Mouse (Mus musculus) hindbrain, embryonic 12.5 days (tissue): Measurements from ENCODE around the gene Dnm1. TPM values are rescaled to one million over a fixed set of nuclear protein-coding genes. Genes with fewer than 3 reads are reported as not detected.

ENCODE experiments used
- ATAC-seq: fragments of 200-750 bp; cut with Nextera tagmentation; 2 replicates; pipeline ENCODE4 v1.8.0; 2017; ENCODE audit warnings: moderate TSS enrichment; ENCODE audit not compliant: low FRiP score
- H3K27ac ChIP-seq: fragments of 300-500 bp; sonication (generic); 2 replicates; pipeline ENCODE4 v1.5.1; 2016; ENCODE audit warnings: mild to moderate bottlenecking
- H3K27me3 ChIP-seq: fragments of 300-500 bp; sonication (generic); 2 replicates; pipeline ENCODE4 v1.6.1; 2016; ENCODE audit warnings: mild to moderate bottlenecking
- H3K36me3 ChIP-seq: fragments of 300-500 bp; sonication (generic); 2 replicates; pipeline ENCODE4 v1.6.1; 2016; ENCODE audit warnings: mild to moderate bottlenecking
- H3K4me1 ChIP-seq: fragments of 300-500 bp; sonication (generic); 2 replicates; pipeline ENCODE4 v1.6.1; 2016
- H3K4me2 ChIP-seq: fragments of 300-500 bp; sonication (generic); replicated peaks from 2 replicates; pipeline ENCODE4 v1.6.1; 2016; ENCODE audit warnings: mild to moderate bottlenecking
- H3K4me3 ChIP-seq: fragments of 300-500 bp; sonication (generic); 2 replicates; pipeline ENCODE4 v1.5.1; 2016; ENCODE audit warnings: mild to moderate bottlenecking
- H3K9ac ChIP-seq: fragments of 300-500 bp; sonication (generic); 2 replicates; pipeline ENCODE4 v1.6.1; 2016; ENCODE audit warnings: mild to moderate bottlenecking, moderate library complexity
- H3K9me3 ChIP-seq: fragments of 300-500 bp; sonication (generic); replicated peaks from 2 replicates; pipeline ENCODE4 v1.6.1; 2016; ENCODE audit warnings: mild to moderate bottlenecking
- WGBS: fragments of 180-500 bp; shearing (Covaris S2); methylation state at CpG from one replicate; pipeline ENCODE4 v1.1.7; 2016; 5-methylcytosine and 5-hydroxymethylcytosine counted together
- polyA plus RNA-seq: library from polyadenylated mRNA; unstranded; fragments of >200 nt; fragmentation: Nextera tagmentation; extraction: Ambion mirVana; gene quantifications from 2 replicates; pipeline ENCODE4 v1.2.1, GENCODE M21; 2016

Gene Dnm1
- polyA plus RNA-seq, result 44.4 and 47.5 TPM in 2 replicates

- Histone ChIP-seq H3K9ac (peak within 1 kb of the TSS; percentile 77), H3K9me3 (no peaks in the 10 kb centered on the region), H3K27ac (peak within 1 kb of the TSS; percentile 86), H3K4me3 (peak within 1 kb of the TSS; percentile 65), H3K27me3 (0 out of 2 replicates have a peak, but pooled peaks cover 3% of the 10 kb centered on the region), H3K4me2 (peak within 1 kb of the TSS; percentile 68), H3K36me3 (no peaks in the 10 kb centered on the region), H3K4me1 (peaks cover 25% of the 10 kb centered on the region)
- WGBS, result under 1% methylated on average over 57 of the region's 63 CpGs
- ATAC-seq, result peak; percentile 65
Observed at GRCm38 (mm10) chr2:32353007-32353542, at the start of gene Dnm1. Gene Dnm1 (minus strand): TSS chr2:32353338.

- H3K27ac ChIP-seq, result peak overlapping the region; percentile 89; the same call in 1 of the 2 replicates
- peak overlapping the region; percentile 67 for H3K4me3 ChIP-seq
- peaks cover 16% of the 10 kb centered on the region for H3K4me1 ChIP-seq
- 2% methylated on average over 15 of the region's 15 CpGs for WGBS
- peak overlapping the region; percentile 83 for H3K4me2 ChIP-seq
- peaks cover 18% of the 10 kb centered on the region for H3K36me3 ChIP-seq
- H3K9ac ChIP-seq, result peak overlapping the region; percentile 76
- no peaks in the 10 kb centered on the region for H3K27me3 ChIP-seq
- no peaks in the 10 kb centered on the region for H3K9me3 ChIP-seq
- no peak for ATAC-seq
Observed at GRCm38 (mm10) chr2:32396695-32397094, 43.6 kb upstream of the Dnm1 start.

GRCm38 (mm10) chr2:32395946-32396621 is 42.9 kb upstream of the Dnm1 start:
- peak overlapping the region; percentile 83 for H3K4me2 ChIP-seq
- H3K4me1 ChIP-seq, result peaks cover 16% of the 10 kb centered on the region
- ATAC-seq, result peak; percentile 97
- WGBS, result under 1% methylated on average over 55 of the region's 59 CpGs
- peak overlapping the region; percentile 76 for H3K9ac ChIP-seq
- peak overlapping the region; percentile 67 for H3K4me3 ChIP-seq
- H3K27ac ChIP-seq, result peak overlapping the region; percentile 89
- H3K36me3 ChIP-seq, result peaks cover 12% of the 10 kb centered on the region
- H3K27me3 ChIP-seq, result no peaks in the 10 kb centered on the region
- no peaks in the 10 kb centered on the region for H3K9me3 ChIP-seq

- ATAC-seq, result peak; percentile 91
- peak within 1 kb of the TSS; percentile 76 for H3K9ac ChIP-seq
- peak within 1 kb of the TSS; percentile 67 for H3K4me3 ChIP-seq
- H3K4me2 ChIP-seq, result peak within 1 kb of the TSS; percentile 83
- peaks cover 7% of the 10 kb centered on the region; the same call in 1 of the 2 replicates for H3K36me3 ChIP-seq
- no peaks in the 10 kb centered on the region for H3K9me3 ChIP-seq
- H3K4me1 ChIP-seq, result peaks cover 16% of the 10 kb centered on the region
- whole genome bisulfite sequencing, result under 1% methylated on average over 31 of the region's 31 CpGs
- peak within 1 kb of the TSS; percentile 89 for H3K27ac ChIP-seq
- H3K27me3 ChIP-seq, result no peaks in the 10 kb centered on the region
Observed at GRCm38 (mm10) chr2:32395484-32395945, 42.4 kb upstream of the Dnm1 start, which contains the start of gene Ptges2. Gene Ptges2 (plus strand): TSS chr2:32395896.

- Histone ChIP-seq H3K27ac (peak overlapping the region; percentile 89), H3K9me3 (no peaks in the 10 kb centered on the region), H3K4me1 (peaks cover 16% of the 10 kb centered on the region), H3K9ac (peak overlapping the region; percentile 76), H3K4me3 (peak overlapping the region; percentile 67), H3K27me3 (no peaks in the 10 kb centered on the region), H3K36me3 (peaks cover 3% of the 10 kb centered on the region; the same call in 1 of the 2 replicates), H3K4me2 (peak overlapping the region; percentile 83)
- 3% methylated on average over 8 of the region's 8 CpGs for WGBS
- no peak for ATAC-seq
Observed at GRCm38 (mm10) chr2:32394973-32395372, 41.8 kb upstream of the Dnm1 start.

- H3K4me1 ChIP-seq, result peaks cover 8% of the 10 kb centered on the region
- no peak overlapping the region for H3K4me2 ChIP-seq
- H3K27ac ChIP-seq, result no peak overlapping the region
- H3K27me3 ChIP-seq, result no peaks in the 10 kb centered on the region
- H3K36me3 ChIP-seq, result no peaks in the 10 kb centered on the region
- no peaks in the 10 kb centered on the region for H3K9me3 ChIP-seq
- ATAC-seq, result no peak
- H3K4me3 ChIP-seq, result no peak overlapping the region
- no peak overlapping the region for H3K9ac ChIP-seq
- WGBS, result 82% methylated on average over 5 of the region's 5 CpGs
Observed at GRCm38 (mm10) chr2:32392063-32392462, 38.9 kb upstream of the Dnm1 start.

GRCm38 (mm10) chr2:32390871-32391270 is 37.7 kb upstream of the Dnm1 start:
- peaks cover 4% of the 10 kb centered on the region for H3K4me1 ChIP-seq
- no peaks in the 10 kb centered on the region for H3K27me3 ChIP-seq
- H3K9ac ChIP-seq, result 0 out of 2 replicates have a peak overlapping the region, but pooled peaks have one; percentile 18
- ATAC-seq, result no peak
- no peaks in the 10 kb centered on the region for H3K9me3 ChIP-seq
- WGBS, result 81% methylated on average over 8 of the region's 8 CpGs
- no peaks in the 10 kb centered on the region for H3K36me3 ChIP-seq
- H3K27ac ChIP-seq, result no peak overlapping the region
- H3K4me2 ChIP-seq, result no peak overlapping the region
- H3K4me3 ChIP-seq, result no peak overlapping the region

GRCm38 (mm10) chr2:32389157-32389556 is 36.0 kb upstream of the Dnm1 start:
- Histone ChIP-seq H3K4me2 (no peak overlapping the region), H3K4me1 (no peaks in the 10 kb centered on the region), H3K36me3 (no peaks in the 10 kb centered on the region), H3K4me3 (no peak overlapping the region), H3K9me3 (no peaks in the 10 kb centered on the region), H3K27me3 (no peaks in the 10 kb centered on the region), H3K27ac (no peak overlapping the region), H3K9ac (no peak overlapping the region)
- no peak for ATAC-seq
- 79% methylated on average over 2 of the region's 2 CpGs for WGBS

- H3K4me3 ChIP-seq, result no peak within 1 kb of the TSS
- 71% methylated on average over 5 of the region's 5 CpGs for WGBS
- no peak within 1 kb of the TSS for H3K27ac ChIP-seq
- no peak within 1 kb of the TSS for H3K4me2 ChIP-seq
- ATAC-seq, result no peak
- H3K27me3 ChIP-seq, result peaks cover 10% of the 10 kb centered on the region; the same call in 1 of the 2 replicates
- no peak within 1 kb of the TSS for H3K9ac ChIP-seq
- no peaks in the 10 kb centered on the region for H3K36me3 ChIP-seq
- H3K9me3 ChIP-seq, result no peaks in the 10 kb centered on the region
- no peaks in the 10 kb centered on the region for H3K4me1 ChIP-seq
Observed at GRCm38 (mm10) chr2:32387706-32388490, 34.8 kb upstream of the Dnm1 start, which contains the start of gene Lcn2. Gene Lcn2 (minus strand): TSS chr2:32388252.

GRCm38 (mm10) chr2:32382689-32383088 is 29.6 kb upstream of the Dnm1 start:
- Histone ChIP-seq H3K4me3 (no peak overlapping the region), H3K4me1 (peaks cover 12% of the 10 kb centered on the region), H3K27ac (no peak overlapping the region), H3K27me3 (peaks cover 25% of the 10 kb centered on the region; the same call in 1 of the 2 replicates), H3K4me2 (no peak overlapping the region), H3K36me3 (peaks cover 22% of the 10 kb centered on the region), H3K9me3 (no peaks in the 10 kb centered on the region), H3K9ac (no peak overlapping the region)
- WGBS, result 77% methylated on average over 2 of the region's 2 CpGs
- no peak for ATAC-seq

GRCm38 (mm10) chr2:32381775-32382223 is 28.7 kb upstream of the Dnm1 start, which contains the start of gene 1110008P14Rik:
Gene 1110008P14Rik (minus strand): TSS chr2:32381938.
- peak within 1 kb of the TSS; percentile 68 for H3K9ac ChIP-seq
- H3K9me3 ChIP-seq, result no peaks in the 10 kb centered on the region
- peaks cover 25% of the 10 kb centered on the region; the same call in 1 of the 2 replicates for H3K27me3 ChIP-seq
- peaks cover 31% of the 10 kb centered on the region for H3K36me3 ChIP-seq
- H3K4me2 ChIP-seq, result peak within 1 kb of the TSS; percentile 92
- H3K4me1 ChIP-seq, result peaks cover 12% of the 10 kb centered on the region
- ATAC-seq, result peak; percentile 84
- peak within 1 kb of the TSS; percentile 41; the same call in 1 of the 2 replicates for H3K27ac ChIP-seq
- peak within 1 kb of the TSS; percentile 66 for H3K4me3 ChIP-seq
- 0% methylated on average over 45 of the region's 47 CpGs for WGBS
